Mouse (Mus musculus) kidney, adult 2 months (tissue): ENCODE measurements at regions not wholly inside any gene's neighbourhood (a gene's known extent, or its start where the extent isn't known, plus 50 kb on each side); places are given as distances from the start of the nearest gene placed in this dataset.

ENCODE experiments used
- DNase-seq: peaks from one replicate; pipeline ENCODE4 v3.0.0; 2021
- H3K27ac ChIP-seq: fragments of 200-500 bp; 2 replicates; pipeline ENCODE4 v1.5.1; 2012; ENCODE audit warnings: low read depth, low read length, control low read depth, inconsistent platforms; ENCODE audit not compliant: insufficient read depth
- H3K27me3 ChIP-seq: fragments of 200-500 bp; replicated peaks from 2 replicates; pipeline ENCODE4 v1.6.1; 2012; ENCODE audit warnings: mild to moderate bottlenecking, moderate library complexity, low read length, inconsistent platforms; ENCODE audit not compliant: control insufficient read depth, insufficient read depth
- H3K36me3 ChIP-seq: fragments of 200-500 bp; 2 replicates; pipeline ENCODE4 v1.6.1; 2012; ENCODE audit warnings: mild to moderate bottlenecking, moderate library complexity, low read length, inconsistent platforms; ENCODE audit not compliant: control insufficient read depth, insufficient read depth
- H3K4me1 ChIP-seq: fragments of 200-500 bp; 2 replicates; pipeline ENCODE4 v1.6.1; 2011; ENCODE audit warnings: low read length; ENCODE audit not compliant: control insufficient read depth, insufficient read depth
- H3K4me3 ChIP-seq: fragments of 200-500 bp; 2 replicates; pipeline ENCODE4 v1.5.1; 2011; ENCODE audit warnings: mild to moderate bottlenecking, low read depth, low read length, control low read depth; ENCODE audit not compliant: insufficient read depth
- CTCF ChIP-seq: fragments of 200-500 bp; conservative IDR thresholded peaks from 2 replicates; pipeline ENCODE4 v1.5.1; 2011; ENCODE audit warnings: low read depth, mild to moderate bottlenecking, control low read depth, low read length, moderate library complexity, mixed read lengths; ENCODE audit not compliant: insufficient read depth, insufficient read length
- POLR2A ChIP-seq: fragments of 200-500 bp; IDR thresholded peaks from one replicate; pipeline ENCODE4 v1.6.1; 2011; ENCODE audit warnings: low read depth, low read length, control low read depth
- WGBS: fragments of 180-500 bp; shearing (Covaris S2); methylation state at CpG from one replicate; pipeline ENCODE4 v1.1.7; 2018; 5-methylcytosine and 5-hydroxymethylcytosine counted together

DNA sequence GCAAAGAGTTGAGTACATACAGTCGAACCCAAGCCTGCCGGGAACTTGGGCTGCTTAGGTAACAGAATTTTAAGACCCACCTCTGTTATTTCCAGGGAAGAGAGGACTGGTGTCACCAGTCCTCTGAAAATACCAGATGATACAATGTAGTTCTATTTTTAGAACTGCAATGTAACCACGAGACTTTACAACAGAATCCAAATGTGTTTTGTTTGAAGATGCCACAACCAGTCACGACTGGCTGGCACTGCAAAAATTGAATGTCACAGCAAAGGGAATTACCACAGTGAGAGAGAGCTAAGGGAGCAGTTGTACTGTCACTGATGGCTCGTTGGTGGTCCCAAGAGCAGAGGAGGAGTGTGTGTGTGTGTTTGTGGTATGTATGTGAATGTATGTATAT lies 112.6 kb upstream of the Zc3h12c start:
- DNase-seq, result no peak
- H3K4me1 ChIP-seq, result no peaks in the 10 kb centered on the region
- 61% methylated on average over 5 of the region's 5 CpGs for WGBS
- H3K4me3 ChIP-seq, result no peak overlapping the region
- H3K36me3 ChIP-seq, result no peaks in the 10 kb centered on the region
- H3K27ac ChIP-seq, result no peak overlapping the region
- TF ChIP-seq CTCF (no peak), POLR2A (no peak)
- H3K27me3 ChIP-seq, result no peaks in the 10 kb centered on the region

DNA sequence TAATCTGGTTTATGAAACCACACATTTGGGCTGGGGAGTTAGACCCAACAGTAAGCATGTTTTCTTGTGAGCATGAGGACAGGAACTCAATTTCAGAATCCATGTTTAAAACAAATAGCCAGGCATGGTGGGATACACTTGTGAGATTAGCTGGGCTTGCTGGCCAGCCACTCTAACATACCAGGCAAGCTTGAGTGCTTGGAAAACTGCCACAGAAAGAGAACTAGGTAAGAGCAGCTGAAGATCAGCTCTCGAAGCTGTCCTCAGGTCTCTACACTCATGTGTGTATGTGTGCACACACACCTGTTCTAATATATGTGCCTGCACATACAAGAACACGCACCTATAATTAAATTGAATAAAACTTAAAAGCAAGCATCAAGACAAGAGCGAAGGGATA lies 112.2 kb upstream of the Zc3h12c start:
- Histone ChIP-seq H3K4me3 (no peak overlapping the region), H3K27ac (no peak overlapping the region), H3K36me3 (no peaks in the 10 kb centered on the region), H3K27me3 (no peaks in the 10 kb centered on the region), H3K4me1 (no peaks in the 10 kb centered on the region)
- no peak for DNase-seq
- 89% methylated on average over 3 of the region's 3 CpGs for whole genome bisulfite sequencing
- TF ChIP-seq CTCF (no peak), POLR2A (no peak)

DNA sequence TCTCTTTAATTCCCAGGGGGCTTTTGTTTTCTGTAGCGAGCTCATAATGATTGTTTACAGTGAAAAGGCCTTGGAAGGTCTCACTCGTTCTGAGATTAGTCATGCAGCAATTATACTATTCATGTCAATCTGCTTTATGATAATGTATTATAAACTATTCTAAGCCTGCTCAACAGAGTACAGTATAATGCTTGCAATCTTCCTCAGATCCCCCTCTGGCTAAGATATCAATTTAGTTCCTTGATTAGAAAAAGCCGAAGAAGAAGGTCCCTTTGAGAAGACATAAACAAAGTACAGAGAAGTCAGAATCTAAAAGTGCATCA lies 110.3 kb upstream of the Zc3h12c start:
- no peak for TF ChIP-seq POLR2A
- no peak for TF ChIP-seq CTCF
- no peaks in the 10 kb centered on the region for H3K4me1 ChIP-seq
- WGBS, result 66% methylated on average over 3 of the region's 3 CpGs

DNA sequence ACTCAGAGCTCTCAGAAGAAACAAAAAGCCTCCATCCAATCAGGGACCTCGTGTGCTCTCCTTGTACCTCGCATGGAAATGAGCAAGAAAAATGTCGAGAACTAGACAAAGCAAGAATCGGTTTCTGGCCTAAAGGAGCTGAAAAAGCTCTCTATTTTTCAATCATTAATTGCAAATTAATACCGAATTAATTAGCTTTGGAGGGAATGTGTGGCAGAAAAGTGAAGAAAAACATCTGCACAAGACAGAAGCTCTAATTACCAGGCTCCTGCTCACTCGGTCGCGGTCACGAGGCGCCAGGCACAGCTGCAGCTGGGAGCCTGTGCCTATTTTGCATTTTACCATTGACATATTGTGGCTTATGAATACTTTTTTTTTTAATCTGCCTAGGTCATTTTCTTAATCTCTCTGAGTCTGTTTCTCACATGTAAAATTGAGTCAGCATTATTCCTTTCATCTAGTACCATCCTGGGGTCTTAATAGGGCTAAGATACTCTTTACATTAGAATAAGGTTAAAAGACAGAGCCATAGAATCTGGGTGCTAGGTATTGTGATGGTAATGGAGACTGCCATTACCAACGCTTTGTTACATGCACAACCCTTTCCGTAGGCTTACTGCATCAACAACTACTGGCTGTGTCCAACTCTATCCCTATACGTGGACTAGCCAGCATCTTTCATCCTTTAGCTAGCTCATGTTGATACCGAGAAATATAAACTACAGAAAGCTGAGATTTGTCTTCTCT lies 109.8 kb upstream of the Zc3h12c start:
- TF ChIP-seq POLR2A (no peak), CTCF (no peak)
- WGBS, result 49% methylated on average over 14 of the region's 14 CpGs

More for the DNA sequence above, 110.3 kb upstream of the Zc3h12c start:
- no peaks in the 10 kb centered on the region for H3K36me3 ChIP-seq
- H3K4me3 ChIP-seq, result no peak overlapping the region
- no peak for DNase-seq
- H3K27me3 ChIP-seq, result no peaks in the 10 kb centered on the region
- H3K27ac ChIP-seq, result no peak overlapping the region

DNA sequence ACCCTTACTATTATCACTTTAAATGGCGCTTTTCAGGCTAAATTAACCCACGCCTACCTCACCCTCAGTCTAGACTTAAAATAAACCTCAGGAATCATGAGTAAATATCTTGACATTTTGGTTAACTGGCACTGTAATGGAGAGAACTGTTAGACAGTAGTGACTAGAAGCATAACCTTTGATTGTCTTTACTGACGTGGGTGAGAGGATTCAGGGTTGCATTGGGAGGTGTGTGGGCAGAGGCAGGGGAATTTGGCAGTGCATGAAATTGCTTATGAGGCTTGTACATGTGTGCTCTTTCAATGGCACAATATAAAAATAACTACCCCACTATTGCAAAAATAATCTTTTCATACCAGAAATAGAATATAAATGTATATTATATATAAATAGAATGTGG lies 105.6 kb upstream of the Zc3h12c start:
- DNase-seq, result no peak
- no peaks in the 10 kb centered on the region for H3K27me3 ChIP-seq
- no peaks in the 10 kb centered on the region for H3K36me3 ChIP-seq
- no peak for TF ChIP-seq CTCF
- TF ChIP-seq POLR2A, result no peak
- no peaks in the 10 kb centered on the region for H3K4me1 ChIP-seq
- H3K27ac ChIP-seq, result no peak overlapping the region
- H3K4me3 ChIP-seq, result no peak overlapping the region
- 78% methylated on average over 3 of the region's 3 CpGs for WGBS

More for the DNA sequence above, 109.8 kb upstream of the Zc3h12c start:
- no peak for DNase-seq
- Histone ChIP-seq H3K36me3 (no peaks in the 10 kb centered on the region), H3K27me3 (no peaks in the 10 kb centered on the region), H3K4me1 (no peaks in the 10 kb centered on the region), H3K27ac (no peak overlapping the region), H3K4me3 (no peak overlapping the region)

DNA sequence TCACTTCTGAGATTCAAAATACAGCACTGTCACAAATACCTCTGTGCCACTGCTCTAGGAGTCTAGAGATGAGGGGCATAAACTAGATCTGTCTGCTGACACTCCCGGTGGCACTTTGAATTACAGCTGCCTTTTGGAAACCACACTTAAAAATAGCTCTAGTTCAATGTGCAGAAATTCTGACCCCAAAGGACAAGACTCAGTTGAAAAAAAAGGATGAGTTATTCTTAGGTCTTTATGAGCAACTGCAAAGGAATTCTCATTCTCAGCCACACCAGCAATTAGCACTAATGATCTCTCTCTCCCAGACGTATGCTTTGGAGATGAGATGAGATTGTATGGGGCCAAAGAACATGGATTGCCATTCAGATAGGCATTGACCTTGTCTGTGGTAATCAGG lies 104.3 kb upstream of the Zc3h12c start:
- no peak for DNase-seq
- H3K36me3 ChIP-seq, result no peaks in the 10 kb centered on the region
- no peaks in the 10 kb centered on the region for H3K4me1 ChIP-seq
- no peaks in the 10 kb centered on the region for H3K27me3 ChIP-seq
- WGBS, result 68% methylated on average over 2 of the region's 2 CpGs
- TF ChIP-seq CTCF, result no peak
- no peak for TF ChIP-seq POLR2A
- H3K4me3 ChIP-seq, result no peak overlapping the region
- H3K27ac ChIP-seq, result no peak overlapping the region

DNA sequence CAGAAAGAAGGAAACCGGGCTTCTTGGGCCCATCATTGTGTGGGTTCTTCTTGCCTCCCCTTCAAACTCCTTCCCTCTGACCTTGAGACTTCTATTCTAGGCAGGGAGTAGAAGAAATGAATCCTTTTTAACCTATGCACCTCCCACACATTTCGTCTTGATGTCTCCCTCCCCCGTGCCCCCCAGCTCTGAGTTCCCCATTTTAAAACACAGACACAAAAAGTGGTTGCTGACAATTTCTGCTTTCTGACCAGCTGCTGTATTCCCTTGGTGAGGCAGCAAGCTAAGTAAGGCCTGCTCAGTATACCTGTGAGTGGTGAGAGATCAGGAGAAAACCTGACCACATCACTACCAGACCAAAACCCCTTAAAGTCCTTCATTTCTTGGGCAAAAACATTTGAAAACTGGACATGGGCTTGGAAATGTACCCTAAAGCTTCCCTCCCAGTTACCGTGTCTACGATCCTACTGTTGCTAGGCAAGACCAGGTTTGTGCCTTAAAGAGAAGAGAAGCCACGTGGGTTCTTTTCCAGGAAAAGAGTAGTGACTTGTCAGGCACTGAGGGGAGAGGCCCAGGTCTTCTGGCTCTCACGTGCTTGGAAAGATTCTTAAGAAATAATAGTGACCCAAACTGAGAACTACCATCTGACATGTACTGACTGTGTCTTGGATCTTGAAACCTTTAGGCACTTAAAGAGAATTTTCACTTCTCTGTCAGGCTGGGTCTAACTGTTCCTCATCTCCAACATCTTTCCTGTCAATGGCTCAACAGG lies 103.2 kb upstream of the Zc3h12c start:
- Histone ChIP-seq H3K27me3 (no peaks in the 10 kb centered on the region), H3K4me1 (no peaks in the 10 kb centered on the region), H3K4me3 (no peak overlapping the region), H3K36me3 (no peaks in the 10 kb centered on the region), H3K27ac (no peak overlapping the region)
- 85% methylated on average over 7 of the region's 7 CpGs for WGBS
- TF ChIP-seq POLR2A (no peak), CTCF (no peak)
- DNase-seq, result no peak
